Mouse (Mus musculus) G1E (cell line): ENCODE results near the gene Bod1l.

Experiments
- CTCF ChIP-seq: IDR thresholded peaks from 2 replicates; pipeline ENCODE4 v1.5.1; 2012; ENCODE audit warnings: low read depth, low read length, inconsistent platforms, mixed read lengths
- GATA1 ChIP-seq: IDR thresholded peaks from 2 replicates; pipeline ENCODE4 v1.6.1; 2012; ENCODE audit warnings: borderline replicate concordance, low read length, inconsistent platforms, mixed read lengths
- GATA2 ChIP-seq: IDR thresholded peaks from 2 replicates; pipeline ENCODE4 v1.6.1; 2012; ENCODE audit warnings: low read depth, low read length, inconsistent platforms, borderline replicate concordance
- POLR2AphosphoS5 ChIP-seq: IDR thresholded peaks from 2 replicates; pipeline ENCODE4 v1.6.1; 2012; ENCODE audit warnings: low read depth, low read length, inconsistent platforms; ENCODE audit not compliant: insufficient replicate concordance
- TAL1 ChIP-seq: conservative IDR thresholded peaks from 2 replicates; pipeline ENCODE4 v1.6.1; 2012; ENCODE audit warnings: low read depth, low read length, inconsistent platforms, mixed read lengths

DNA sequence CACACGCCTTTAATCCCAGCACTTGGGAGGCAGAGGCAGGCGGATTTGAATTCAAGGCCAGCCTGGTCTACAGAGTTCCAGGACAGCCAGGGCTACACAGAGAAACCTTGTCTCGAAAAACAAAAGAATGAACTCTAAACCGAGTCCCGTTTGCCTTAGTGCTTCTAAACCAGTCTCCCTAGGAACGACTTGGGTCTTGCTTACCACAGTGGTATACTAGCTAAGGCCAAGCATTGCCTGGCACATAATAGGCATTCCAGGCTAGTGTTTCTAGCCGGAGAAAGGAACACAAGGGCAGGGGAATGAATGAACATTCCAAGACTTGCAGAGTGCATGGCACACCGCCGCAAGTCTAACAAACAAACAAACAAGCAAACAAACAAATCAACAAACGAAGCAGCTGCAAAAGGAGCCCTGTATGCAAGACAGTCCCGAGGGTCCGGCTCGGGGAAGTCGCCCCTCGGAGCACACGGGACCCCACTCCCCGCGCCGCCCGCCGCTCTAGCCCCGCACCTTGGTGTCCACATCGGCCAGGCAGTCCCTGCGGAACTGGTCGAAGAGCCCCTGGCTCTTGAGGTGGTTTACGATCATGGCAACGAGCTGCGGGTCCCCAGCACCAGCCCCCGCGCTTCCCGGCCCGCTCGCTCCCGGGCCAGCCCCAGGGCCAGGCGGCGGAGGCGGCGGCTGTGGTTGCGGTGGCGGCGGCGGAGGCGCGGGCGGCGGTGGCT lies 532 bp downstream of the Bod1l start:
- TF ChIP-seq CTCF (no peak), GATA1 (no peak), POLR2AphosphoS5 (no peak), TAL1 (no peak), GATA2 (no peak)
